Mouse (Mus musculus) ES-E14 (cell line): ENCODE results near the gene Ube2g1.

Source experiments
- CHD2 ChIP-seq: IDR thresholded peaks from 2 replicates; pipeline ENCODE4 v1.6.1; 2014; ENCODE audit warnings: mild to moderate bottlenecking, low read depth, low read length, inconsistent platforms
- MAFK ChIP-seq: IDR thresholded peaks from 2 replicates; pipeline ENCODE4 v1.6.1; 2014; ENCODE audit warnings: mild to moderate bottlenecking, low read depth, low read length, inconsistent platforms; ENCODE audit not compliant: insufficient read depth
- ZC3H11A ChIP-seq: IDR thresholded peaks from 2 replicates; pipeline ENCODE4 v1.6.1; 2012; ENCODE audit warnings: low read depth, mild to moderate bottlenecking, inconsistent platforms, low read length, borderline replicate concordance
- ZNF384 ChIP-seq: IDR thresholded peaks from 2 replicates; pipeline ENCODE4 v1.6.1; 2012; ENCODE audit warnings: low read depth, low read length, inconsistent platforms

DNA sequence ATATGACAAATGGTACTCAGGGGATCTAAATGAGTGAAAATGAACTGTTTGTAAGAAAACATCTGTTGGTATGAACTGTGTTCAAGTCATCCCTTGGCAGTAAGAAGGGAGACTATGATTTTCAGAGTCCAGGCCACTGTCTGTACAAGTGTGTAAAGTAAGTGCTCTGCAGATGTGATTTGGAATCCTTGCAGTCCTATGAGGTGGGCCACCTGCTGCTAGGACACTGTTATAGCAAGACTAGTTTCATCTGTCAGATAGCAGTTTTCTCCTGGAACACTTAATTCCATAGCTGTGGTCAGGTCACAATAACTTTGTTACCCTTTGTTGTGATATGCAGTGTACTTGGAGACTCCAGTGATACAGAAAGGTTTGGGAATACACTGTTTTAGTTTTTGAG, 118.9 kb downstream of the Ube2g1 start:
- no peak for TF ChIP-seq ZC3H11A
- TF ChIP-seq MAFK: no peak
- no peak for TF ChIP-seq ZNF384
- no peak for TF ChIP-seq CHD2
